Mouse (Mus musculus) mouse trophoblast stem cell (cell line): Measurements from ENCODE around the gene Coro2b.

Experiments
- in situ Hi-C, 2 experiments: fragments of 300-500 bp; cut with MseI, MboI; formaldehyde crosslinking; loops; 2 replicates in 1 of 2; 3 replicates in 1 of 2; pipeline ENCODE4 v1.15.1; 2025

The Coro2b gene

DNA sequence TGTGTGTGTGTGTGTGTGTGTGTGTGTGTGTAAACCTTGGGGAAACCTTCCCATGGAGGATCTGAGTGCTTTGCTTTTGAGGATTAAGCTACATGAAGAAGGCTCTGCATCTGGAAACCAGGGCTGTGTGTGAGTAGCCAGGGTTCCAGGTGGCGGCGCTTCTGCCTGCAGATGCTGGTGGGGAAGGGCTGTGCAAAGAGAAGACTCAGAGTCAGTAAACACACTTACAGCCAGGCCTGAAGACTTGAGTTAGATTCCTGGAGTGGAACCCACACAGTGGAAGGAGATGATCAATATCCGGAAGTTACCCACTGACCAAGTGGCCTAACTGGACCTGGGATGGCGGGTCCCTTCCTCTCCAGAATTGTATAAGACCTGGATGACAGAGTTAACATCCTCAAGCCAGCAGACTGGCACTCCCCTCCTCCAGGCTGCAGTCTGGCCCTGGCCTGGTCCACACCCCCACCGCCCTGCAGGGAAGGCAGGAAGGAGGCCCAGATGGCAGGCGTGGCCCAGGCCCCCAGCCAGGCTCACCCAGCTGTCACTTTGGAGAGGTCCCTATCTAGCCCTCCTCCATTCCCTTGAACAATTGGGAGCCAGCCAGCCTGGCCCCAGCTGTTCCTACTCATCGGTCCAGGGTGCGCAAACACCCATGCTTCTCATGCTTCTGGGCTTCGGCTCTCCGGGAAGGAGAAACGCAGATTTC is 59.9 kb downstream of the Coro2b start:
- in situ Hi-C loops = loop anchor here (5.0 to 10.0 kb wide), 2 partner anchors 75 to 192 kb away; partner anchors contain the start of gene Spesp1 (in 1 of the 2)

GRCm38 (mm10) chr9:62474206-62474605 is 62.6 kb downstream of the Coro2b start:
- in situ Hi-C loops = loop anchor here in 1 of 2 experiments (5.0 to 10.0 kb wide), 2 partner anchors 78 to 189 kb away; partner anchors contain the start of gene Spesp1

DNA sequence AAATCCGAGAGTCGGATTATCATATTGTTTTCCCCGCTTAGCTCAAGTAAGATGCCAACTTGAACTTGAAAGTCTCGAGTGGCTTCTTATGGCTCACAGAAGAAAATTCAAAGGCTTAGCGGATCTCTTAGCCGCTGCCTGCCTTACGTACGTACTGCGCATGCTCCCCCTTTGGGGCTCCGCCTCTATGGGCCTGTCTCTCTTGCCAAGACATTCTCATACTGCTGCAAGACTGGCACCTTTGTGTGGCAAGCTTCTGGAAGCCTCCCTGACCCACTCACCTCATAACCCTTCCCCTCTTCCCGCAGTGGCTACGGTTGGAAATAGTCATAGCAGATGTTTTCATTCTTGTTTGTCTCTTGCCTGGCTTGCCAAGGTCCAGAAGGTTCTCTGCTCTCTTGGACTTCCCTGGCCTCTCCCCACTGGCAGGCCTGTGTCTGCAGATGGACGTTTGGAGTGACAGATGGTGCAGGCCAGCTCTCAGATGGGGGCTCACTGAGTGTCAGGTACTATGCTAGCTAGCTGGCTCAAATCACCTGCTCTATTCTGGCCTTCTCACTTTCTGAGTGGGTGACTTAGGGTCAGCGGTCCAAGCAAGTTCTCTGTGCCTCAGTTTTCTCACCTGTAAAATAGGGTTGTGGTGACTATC is 65.2 kb downstream of the Coro2b start:
- in situ Hi-C loops = loop anchor here in 1 of 2 experiments (5.0 to 10.0 kb wide), 2 partner anchors 81 to 187 kb away; partner anchors contain the start of gene Spesp1

- in situ Hi-C loops = loop anchor here in 1 of 2 experiments (5.0 to 10.0 kb wide), 2 partner anchors 81 to 186 kb away; partner anchors contain the start of gene Spesp1
Measured at GRCm38 (mm10) chr9:62471041-62471440, 65.8 kb downstream of the Coro2b start.

DNA sequence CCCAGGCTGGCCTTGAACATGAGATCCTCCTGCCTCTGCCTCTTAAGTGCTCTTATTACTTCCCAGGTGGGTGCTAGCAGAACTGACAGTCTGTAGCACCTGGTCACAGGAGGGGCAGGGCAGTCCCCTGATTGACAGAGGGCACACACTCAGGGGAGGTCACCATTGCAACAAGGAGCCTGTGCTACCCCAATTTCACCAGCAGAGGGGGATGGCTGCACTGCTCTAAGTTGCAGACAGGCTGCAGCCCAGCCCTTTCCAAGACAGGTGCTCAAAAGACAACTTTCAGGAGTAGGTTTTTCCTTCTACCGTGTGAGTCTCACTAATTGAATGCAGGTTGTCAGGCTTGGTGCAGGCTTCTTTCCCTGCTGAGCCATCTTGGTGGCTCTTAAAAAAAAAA is 66.4 kb downstream of the Coro2b start:
- in situ Hi-C loops = loop anchor here in 1 of 2 experiments (5.0 to 10.0 kb wide), 2 partner anchors 82 to 186 kb away; partner anchors contain the start of gene Spesp1

DNA sequence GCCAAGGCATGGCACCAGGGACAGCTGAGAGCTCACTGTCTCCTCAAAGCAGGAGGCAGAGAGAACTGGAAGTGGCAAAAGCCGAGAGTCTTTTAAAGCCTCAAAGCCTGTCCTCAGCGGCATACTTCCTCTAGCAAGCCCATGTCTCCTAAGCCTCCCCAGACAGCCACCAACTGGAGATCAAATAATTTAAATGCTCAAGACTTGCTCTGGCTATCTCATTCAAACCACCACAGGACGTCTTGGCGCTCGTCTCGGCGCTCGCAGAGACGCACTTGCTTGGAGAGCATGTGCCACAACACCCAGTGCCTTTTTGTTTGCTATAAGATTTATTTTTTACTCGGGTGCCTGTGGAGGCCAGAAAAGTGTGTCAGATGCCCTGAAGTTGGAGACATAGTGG is 67.1 kb downstream of the Coro2b start:
- in situ Hi-C loops = loop anchor here (5.0 to 10.0 kb wide), 2 partner anchors 83 to 185 kb away; partner anchors contain the start of gene Spesp1 (in 2 of the 2)

GRCm38 (mm10) chr9:62469143-62469542 is 67.7 kb downstream of the Coro2b start:
- in situ Hi-C loops = loop anchor here in 1 of 2 experiments (10.0 kb wide), 1 partner anchor 184 kb away; the partner anchor contains the start of gene Spesp1

DNA sequence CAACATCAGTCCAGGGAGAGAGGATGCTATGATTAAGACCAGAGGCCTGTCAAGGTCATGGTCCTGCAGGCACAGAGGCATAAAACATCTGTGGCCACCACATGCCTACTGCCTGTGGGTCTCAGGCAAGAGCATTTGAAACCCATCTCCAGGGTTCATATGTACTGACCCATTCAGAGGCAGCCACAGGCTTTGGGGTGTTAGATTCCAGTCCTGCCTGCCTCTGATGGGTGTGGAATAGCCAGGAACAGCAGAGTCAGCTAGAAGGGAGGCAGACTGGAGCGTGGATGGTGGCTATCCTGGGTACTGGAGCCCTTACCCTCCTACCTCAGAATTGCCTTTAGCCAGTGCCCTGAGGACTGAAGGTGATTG is 69.4 kb downstream of the Coro2b start:
- in situ Hi-C loops = loop anchor here in 1 of 2 experiments (10.0 kb wide), 1 partner anchor 183 kb away; the partner anchor contains the start of gene Spesp1

DNA sequence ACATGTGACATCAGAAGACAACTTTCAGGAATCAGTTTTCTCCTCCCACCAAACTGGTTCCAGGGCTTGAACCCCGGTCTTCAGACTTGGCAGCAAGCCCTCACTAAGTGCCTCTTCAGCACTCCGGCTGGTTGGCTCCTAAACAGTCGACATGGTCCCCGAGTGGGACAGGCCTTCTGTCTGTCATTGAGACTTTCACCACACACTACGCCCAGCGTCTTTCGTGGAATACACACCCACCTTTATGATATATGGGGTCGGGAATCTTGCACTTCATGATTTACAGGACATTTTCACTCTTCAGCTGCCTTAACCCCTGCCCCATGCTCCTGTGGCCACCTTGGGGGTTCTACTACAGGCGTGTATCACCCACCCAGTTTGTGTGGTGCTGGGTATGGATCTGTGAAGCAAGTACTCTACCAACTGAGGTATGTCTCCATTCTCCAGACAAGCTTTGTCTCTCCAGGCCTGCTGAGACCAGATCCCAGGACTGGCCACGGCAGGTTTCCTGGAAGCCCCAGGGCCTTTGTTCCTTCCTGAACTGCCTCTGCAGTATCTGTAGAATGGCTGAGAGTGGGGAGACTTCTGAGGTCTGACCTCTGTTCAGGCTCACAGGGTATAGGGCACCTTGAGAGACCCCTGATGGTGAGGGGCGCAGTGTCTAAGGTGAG is 70.0 kb downstream of the Coro2b start:
- in situ Hi-C loops = loop anchor here in 1 of 2 experiments (10.0 kb wide), 1 partner anchor 182 kb away; the partner anchor contains the start of gene Spesp1

DNA sequence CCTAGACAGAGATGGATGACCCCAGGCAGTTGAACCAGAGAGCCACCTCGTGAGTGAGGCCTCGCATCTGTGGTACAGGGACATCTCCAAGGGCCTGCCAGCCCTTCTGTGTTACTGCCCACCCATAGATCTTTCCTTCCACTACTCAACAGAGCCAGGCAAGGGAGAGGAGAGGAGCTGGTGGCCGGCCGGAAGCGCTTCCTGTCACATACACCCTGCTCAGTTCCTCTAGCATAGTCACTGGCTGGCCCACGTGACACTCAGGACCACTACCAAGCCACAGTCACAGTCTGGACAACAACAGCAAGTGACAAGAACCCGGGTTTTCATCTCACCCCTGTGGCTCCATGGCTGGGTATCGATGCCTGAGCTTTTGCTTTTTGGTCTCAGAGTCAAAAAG is 70.8 kb downstream of the Coro2b start:
- in situ Hi-C loops = loop anchor here in 1 of 2 experiments (10.0 kb wide), 1 partner anchor 181 kb away; the partner anchor contains the start of gene Spesp1

- in situ Hi-C loops = loop anchor here in 1 of 2 experiments (10.0 kb wide), 1 partner anchor 180 kb away; the partner anchor contains the start of gene Spesp1
Measured at GRCm38 (mm10) chr9:62464727-62465126, 72.1 kb downstream of the Coro2b start.

DNA sequence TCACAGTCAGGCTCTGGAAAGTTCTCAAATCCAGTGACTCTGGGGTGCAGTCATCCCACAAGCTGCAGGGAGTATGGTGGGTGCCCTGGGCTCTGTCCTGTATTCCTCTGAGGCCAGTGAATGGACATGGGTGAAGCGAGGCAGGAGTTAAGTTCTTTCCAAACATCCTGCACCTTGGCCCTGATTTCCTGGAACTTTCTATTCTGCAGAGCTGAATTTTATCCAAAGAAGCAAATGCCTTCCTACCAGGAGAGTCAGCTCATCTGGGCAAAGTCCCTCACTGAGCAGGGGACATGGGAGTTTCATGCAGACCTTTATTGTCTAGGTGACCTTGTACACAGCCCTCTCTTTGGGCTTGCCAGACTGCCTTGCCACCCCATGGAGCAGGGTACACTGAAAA is 75.1 kb downstream of the Coro2b start:
- in situ Hi-C loops = loop anchor here in 1 of 2 experiments (10.0 kb wide), 1 partner anchor 177 kb away; the partner anchor contains the start of gene Spesp1

DNA sequence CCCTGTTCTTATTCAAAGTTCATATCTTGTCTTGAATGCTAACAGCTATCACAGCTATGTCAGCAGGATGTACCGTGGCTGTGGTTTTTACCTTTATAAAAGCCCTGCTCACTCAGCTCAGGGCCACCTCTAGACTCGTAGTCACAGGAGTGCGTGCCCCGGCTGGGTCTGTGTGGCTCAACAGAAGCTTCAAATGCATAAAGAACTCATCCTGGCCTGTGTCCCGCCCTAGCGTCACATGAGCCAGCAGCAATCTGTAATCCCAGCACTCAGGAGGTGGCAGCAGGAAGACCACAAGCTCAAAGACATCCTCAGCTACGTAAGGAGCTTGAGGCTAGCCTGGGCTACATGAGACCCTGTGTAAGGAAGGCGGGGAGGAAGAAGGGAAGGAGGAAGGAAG is 75.7 kb downstream of the Coro2b start:
- in situ Hi-C loops = loop anchor here in 1 of 2 experiments (10.0 kb wide), 1 partner anchor 176 kb away; the partner anchor contains the start of gene Spesp1

- in situ Hi-C loops = loop anchor here in 1 of 2 experiments (10.0 kb wide), 1 partner anchor 175 kb away; the partner anchor contains the start of gene Spesp1
Measured at GRCm38 (mm10) chr9:62460086-62460485, 76.8 kb downstream of the Coro2b start.

GRCm38 (mm10) chr9:62458457-62458856 is 78.4 kb downstream of the Coro2b start:
- in situ Hi-C loops = no loop called here

DNA sequence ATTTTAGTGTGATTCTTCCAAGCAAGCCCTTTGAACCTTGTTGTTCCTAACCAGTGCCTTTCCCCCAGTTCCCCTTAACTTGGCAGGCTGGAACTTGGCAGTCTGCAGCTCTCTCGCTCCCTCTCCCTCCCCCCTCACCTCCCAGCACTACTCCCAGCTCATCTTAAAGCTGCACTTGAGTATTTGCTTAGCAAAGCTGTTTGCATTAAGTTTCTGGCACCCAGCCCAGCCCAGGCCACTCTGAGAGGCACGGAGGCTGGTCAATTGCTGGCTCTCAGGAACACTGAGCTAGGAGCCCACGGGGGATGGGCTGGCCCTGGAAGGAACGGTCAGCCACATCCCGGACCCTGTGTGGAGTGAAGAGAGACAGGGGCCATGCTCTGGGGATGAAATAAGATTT is 80.8 kb downstream of the Coro2b start:
- in situ Hi-C loops = no loop called here

- in situ Hi-C loops = no loop called here
Measured at GRCm38 (mm10) chr9:62455210-62455969, 81.5 kb downstream of the Coro2b start.

GRCm38 (mm10) chr9:62452373-62452993 is 84.4 kb downstream of the Coro2b start:
- in situ Hi-C loops = no loop called here

DNA sequence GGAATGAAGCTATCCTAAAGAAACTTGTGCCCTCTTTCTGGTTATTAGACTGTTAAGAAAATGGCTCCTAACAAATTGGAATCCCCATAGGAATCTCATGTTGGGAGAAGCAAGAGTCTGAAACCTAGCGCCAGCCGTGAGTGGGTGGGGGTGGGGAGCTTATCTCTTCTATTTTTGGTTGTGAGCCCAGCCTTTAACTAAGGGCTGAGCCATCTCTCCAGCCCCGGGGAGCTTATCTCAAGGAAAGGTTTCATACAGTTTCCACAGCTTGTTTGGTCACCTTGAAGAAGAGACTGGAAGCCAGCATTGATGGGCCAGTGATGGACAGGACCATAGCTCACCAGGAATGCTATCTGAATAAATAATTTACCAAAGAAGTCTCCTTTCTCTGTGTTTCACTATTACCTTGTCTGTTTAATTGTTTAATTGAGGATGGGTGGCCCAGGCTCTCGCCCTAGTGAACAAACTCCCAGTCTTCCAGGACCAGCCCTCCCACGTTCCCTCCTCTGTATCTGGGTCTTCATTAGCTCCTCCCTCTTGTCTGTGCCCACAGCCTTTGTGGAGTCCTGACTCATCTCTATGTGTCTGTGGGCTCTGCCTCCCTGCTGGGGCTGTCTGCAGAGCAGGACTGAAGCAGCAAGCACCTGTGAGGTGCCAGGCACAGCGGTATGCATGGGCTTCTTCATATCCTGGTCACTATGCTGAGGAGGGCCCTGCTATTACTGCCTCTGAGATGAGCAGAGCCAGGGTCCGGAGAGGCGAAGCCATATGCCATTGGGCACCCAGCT is 85.1 kb downstream of the Coro2b start:
- in situ Hi-C loops = no loop called here
